Mouse (Mus musculus): ENCODE measurements at regions not wholly inside any gene's neighbourhood (a gene's known extent, or its start where the extent isn't known, plus 50 kb on each side); places are given as distances from the start of the nearest gene placed in this dataset.

GRCm38 (mm10) chr17:85767201-85767862, 79.3 kb upstream of the Six2 start:
- H3K4me3 ChIP-seq (ENCODE audit: low read depth, low read length) = no peak overlapping the region
- H3K27ac ChIP-seq (ENCODE audit: insufficient read depth, low read depth, low read length) = no peak overlapping the region
- WGBS = 76% methylated on average over 15 of the region's 15 CpGs
- TF ChIP-seq POLR2A (IDR thresholded peaks at IDR 0.05; ENCODE audit: low read depth, low read length) (no peak), CTCF (IDR thresholded peaks at IDR 0.05; ENCODE audit: extremely low read depth, insufficient read length, insufficient replicate concordance, low read depth, low read length) (no peak)
- no peaks in the 10 kb centered on the region for H3K4me1 ChIP-seq (ENCODE audit: control insufficient read depth, insufficient read depth, insufficient read length, low read length)
- no peaks in the 10 kb centered on the region for H3K27me3 ChIP-seq (ENCODE audit: control insufficient read depth, insufficient read depth, low read length)
- H3K36me3 ChIP-seq (ENCODE audit: control insufficient read depth, insufficient read depth, low read length) = no peaks in the 10 kb centered on the region

- TF ChIP-seq CTCF (IDR thresholded peaks at IDR 0.05; ENCODE audit: extremely low read depth, insufficient read length, insufficient replicate concordance, low read depth, low read length) (no peak), POLR2A (IDR thresholded peaks at IDR 0.05; ENCODE audit: low read depth, low read length) (no peak)
- 23% methylated on average over 5 of the region's 5 CpGs for WGBS
- Histone ChIP-seq H3K4me1 (ENCODE audit: control insufficient read depth, insufficient read depth, insufficient read length, low read length) (no peaks in the 10 kb centered on the region), H3K27me3 (ENCODE audit: control insufficient read depth, insufficient read depth, low read length) (no peaks in the 10 kb centered on the region), H3K4me3 (ENCODE audit: low read depth, low read length) (no peak overlapping the region), H3K36me3 (ENCODE audit: control insufficient read depth, insufficient read depth, low read length) (no peaks in the 10 kb centered on the region), H3K27ac (ENCODE audit: insufficient read depth, low read depth, low read length) (no peak overlapping the region)
These were observed 78.5 kb upstream of the Six2 start for GRCm38 (mm10) chr17:85766556-85766955.

GRCm38 (mm10) chr17:85758581-85759098, 70.6 kb upstream of the Six2 start:
- no peak overlapping the region for H3K4me3 ChIP-seq (ENCODE audit: low read depth, low read length)
- no peak overlapping the region for H3K27ac ChIP-seq (ENCODE audit: insufficient read depth, low read depth, low read length)
- TF ChIP-seq POLR2A (IDR thresholded peaks at IDR 0.05; ENCODE audit: low read depth, low read length) (no peak), CTCF (IDR thresholded peaks at IDR 0.05; ENCODE audit: extremely low read depth, insufficient read length, insufficient replicate concordance, low read depth, low read length) (no peak)
- H3K27me3 ChIP-seq (ENCODE audit: control insufficient read depth, insufficient read depth, low read length) = no peaks in the 10 kb centered on the region
- no peaks in the 10 kb centered on the region for H3K4me1 ChIP-seq (ENCODE audit: control insufficient read depth, insufficient read depth, insufficient read length, low read length)
- no peaks in the 10 kb centered on the region for H3K36me3 ChIP-seq (ENCODE audit: control insufficient read depth, insufficient read depth, low read length)
- WGBS = 57% methylated on average over 9 of the region's 9 CpGs

GRCm38 (mm10) chr17:85757647-85758046, 69.6 kb upstream of the Six2 start:
- no peak overlapping the region for H3K4me3 ChIP-seq (ENCODE audit: low read depth, low read length)
- no peaks in the 10 kb centered on the region for H3K27me3 ChIP-seq (ENCODE audit: control insufficient read depth, insufficient read depth, low read length)
- H3K36me3 ChIP-seq (ENCODE audit: control insufficient read depth, insufficient read depth, low read length) = no peaks in the 10 kb centered on the region
- H3K4me1 ChIP-seq (ENCODE audit: control insufficient read depth, insufficient read depth, insufficient read length, low read length) = no peaks in the 10 kb centered on the region
- TF ChIP-seq POLR2A (IDR thresholded peaks at IDR 0.05; ENCODE audit: low read depth, low read length) (no peak), CTCF (IDR thresholded peaks at IDR 0.05; ENCODE audit: extremely low read depth, insufficient read length, insufficient replicate concordance, low read depth, low read length) (no peak)
- no peak overlapping the region for H3K27ac ChIP-seq (ENCODE audit: insufficient read depth, low read depth, low read length)
- 86% methylated on average over 1 of the region's 1 CpGs for WGBS

- Histone ChIP-seq H3K27me3 (ENCODE audit: control insufficient read depth, insufficient read depth, low read length) (no peaks in the 10 kb centered on the region), H3K27ac (ENCODE audit: insufficient read depth, low read depth, low read length) (no peak overlapping the region), H3K4me3 (ENCODE audit: low read depth, low read length) (no peak overlapping the region), H3K4me1 (ENCODE audit: control insufficient read depth, insufficient read depth, insufficient read length, low read length) (no peaks in the 10 kb centered on the region), H3K36me3 (ENCODE audit: control insufficient read depth, insufficient read depth, low read length) (no peaks in the 10 kb centered on the region)
- 78% methylated on average over 2 of the region's 2 CpGs for WGBS
- TF ChIP-seq CTCF (IDR thresholded peaks at IDR 0.05; ENCODE audit: extremely low read depth, insufficient read length, insufficient replicate concordance, low read depth, low read length) = no peak
- no peak for TF ChIP-seq POLR2A (IDR thresholded peaks at IDR 0.05; ENCODE audit: low read depth, low read length)
These were observed 67.5 kb upstream of the Six2 start for GRCm38 (mm10) chr17:85755557-85755956.

- 49% methylated on average over 10 of the region's 10 CpGs for WGBS
- Histone ChIP-seq H3K4me1 (ENCODE audit: control insufficient read depth, insufficient read depth, insufficient read length, low read length) (no peaks in the 10 kb centered on the region), H3K27ac (ENCODE audit: insufficient read depth, low read depth, low read length) (no peak overlapping the region), H3K36me3 (ENCODE audit: control insufficient read depth, insufficient read depth, low read length) (no peaks in the 10 kb centered on the region), H3K27me3 (ENCODE audit: control insufficient read depth, insufficient read depth, low read length) (no peaks in the 10 kb centered on the region), H3K4me3 (ENCODE audit: low read depth, low read length) (no peak overlapping the region)
- TF ChIP-seq POLR2A (IDR thresholded peaks at IDR 0.05; ENCODE audit: low read depth, low read length) (no peak), CTCF (IDR thresholded peaks at IDR 0.05; ENCODE audit: extremely low read depth, insufficient read length, insufficient replicate concordance, low read depth, low read length) (no peak)
These were observed 60.6 kb upstream of the Six2 start for GRCm38 (mm10) chr17:85748649-85749081.

- no peak overlapping the region for H3K4me3 ChIP-seq (ENCODE audit: low read depth, low read length)
- H3K36me3 ChIP-seq (ENCODE audit: control insufficient read depth, insufficient read depth, low read length) = no peaks in the 10 kb centered on the region
- 55% methylated on average over 16 of the region's 16 CpGs for WGBS
- no peaks in the 10 kb centered on the region for H3K4me1 ChIP-seq (ENCODE audit: control insufficient read depth, insufficient read depth, insufficient read length, low read length)
- no peak overlapping the region for H3K27ac ChIP-seq (ENCODE audit: insufficient read depth, low read depth, low read length)
- no peaks in the 10 kb centered on the region for H3K27me3 ChIP-seq (ENCODE audit: control insufficient read depth, insufficient read depth, low read length)
- no peak for TF ChIP-seq CTCF (IDR thresholded peaks at IDR 0.05; ENCODE audit: extremely low read depth, insufficient read length, insufficient replicate concordance, low read depth, low read length)
- no peak for TF ChIP-seq POLR2A (IDR thresholded peaks at IDR 0.05; ENCODE audit: low read depth, low read length)
These were observed 60.0 kb upstream of the Six2 start for GRCm38 (mm10) chr17:85747976-85748648.
